Mouse (Mus musculus) ovary, postnatal 10 days (tissue): ENCODE results near the gene Cit.

Experiments used
- DNase-seq: peaks from one replicate; pipeline ENCODE4 v3.0.0; 2022; ENCODE audit warnings: low spot score

The Cit gene

DNA sequence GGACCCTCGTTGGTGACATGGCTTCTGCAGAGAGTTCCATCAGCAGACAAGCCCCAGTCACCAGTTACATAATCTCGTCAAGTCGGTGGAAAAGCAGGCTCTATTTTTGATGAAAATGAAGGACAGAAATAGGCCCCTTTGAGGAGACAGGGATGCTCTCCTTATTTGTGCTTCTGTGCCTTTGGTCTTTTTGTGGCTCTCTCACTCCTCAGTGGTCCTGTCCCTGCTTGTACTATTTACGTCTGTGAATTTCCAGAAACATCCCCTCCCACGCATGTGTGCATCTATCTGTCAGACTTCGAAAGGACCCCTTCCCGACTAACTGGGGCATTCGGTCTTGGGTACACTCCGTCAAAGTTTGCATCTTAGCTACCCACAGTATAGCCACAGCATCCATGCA, 116.7 kb downstream of the Cit start:
- no peak for DNase-seq

- no peak for DNase-seq
Measured at GRCm38 (mm10) chr5:115971236-115971635, 126.2 kb downstream of the Cit start.

- DNase-seq: no peak
Measured at GRCm38 (mm10) chr5:115975672-115976071, 130.6 kb downstream of the Cit start.

DNA sequence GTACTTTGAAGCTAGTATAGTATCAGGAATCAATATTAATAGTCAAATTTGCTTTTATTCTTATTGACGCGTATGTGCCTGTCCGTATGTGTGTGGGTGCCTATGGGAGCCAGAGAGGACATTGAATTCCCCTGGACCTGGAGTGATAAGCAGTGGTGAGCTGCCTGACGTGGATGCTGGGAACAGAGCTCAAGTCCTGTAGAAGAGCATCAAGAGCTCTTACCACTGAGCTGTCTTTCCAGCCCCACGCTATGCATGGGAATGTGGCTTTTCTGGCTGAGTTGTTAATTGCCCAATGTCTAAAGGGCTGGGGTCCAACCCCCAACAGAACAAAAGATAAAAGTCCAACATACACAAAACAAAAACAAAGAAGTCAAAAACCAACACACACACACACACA, 131.4 kb downstream of the Cit start:
- no peak for DNase-seq

GRCm38 (mm10) chr5:115977266-115977665, 132.2 kb downstream of the Cit start:
- no peak for DNase-seq

DNA sequence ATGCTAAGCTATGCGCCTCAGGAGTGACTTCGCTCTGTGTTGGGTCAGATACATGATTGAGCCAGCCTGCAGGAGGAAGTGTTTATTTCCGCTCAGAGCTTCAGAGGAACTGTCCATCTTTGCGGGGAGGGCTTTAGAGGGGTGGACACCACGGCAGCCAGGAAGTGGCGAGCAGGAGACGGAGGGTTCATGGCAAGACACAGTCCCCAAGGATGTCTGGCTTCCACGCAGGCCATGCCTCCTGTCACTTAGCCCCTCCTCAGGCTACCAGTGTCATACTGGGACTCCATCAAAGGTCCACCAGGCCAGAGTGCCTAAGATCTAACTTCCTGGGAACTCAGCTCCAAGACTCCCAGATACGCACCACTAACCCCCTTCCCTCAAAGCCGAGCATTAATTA, 132.7 kb downstream of the Cit start:
- no peak for DNase-seq

- DNase-seq: no peak
Measured at GRCm38 (mm10) chr5:115978255-115978654, 133.2 kb downstream of the Cit start.

GRCm38 (mm10) chr5:115979134-115979696, 134.1 kb downstream of the Cit start:
- DNase-seq: no peak

DNA sequence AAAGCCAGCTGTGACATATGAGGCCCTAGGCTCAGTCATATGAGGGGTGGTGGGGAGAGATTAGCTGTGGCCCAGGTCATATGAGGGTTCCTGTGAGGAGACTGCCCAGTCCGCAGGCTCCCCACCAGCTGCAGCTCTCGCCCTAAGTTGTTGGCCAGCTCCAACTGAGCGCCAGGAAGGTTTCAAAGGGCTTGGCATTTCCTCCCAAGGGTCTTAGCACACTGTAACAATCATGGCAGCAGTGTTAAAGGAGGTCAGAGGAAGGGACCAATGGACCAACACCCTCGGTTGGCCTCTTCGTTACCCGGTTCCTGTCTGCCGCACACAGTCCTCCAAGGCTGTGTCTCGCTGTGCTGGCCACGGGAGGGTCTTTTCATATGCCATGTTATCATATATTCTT, 135.5 kb downstream of the Cit start:
- no peak for DNase-seq

GRCm38 (mm10) chr5:115982671-115983373, 137.7 kb downstream of the Cit start:
- no peak for DNase-seq

- no peak for DNase-seq
Measured at GRCm38 (mm10) chr5:115984392-115984791, 139.3 kb downstream of the Cit start.

- no peak for DNase-seq
Measured at GRCm38 (mm10) chr5:115985101-115985500, 140.0 kb downstream of the Cit start.

DNA sequence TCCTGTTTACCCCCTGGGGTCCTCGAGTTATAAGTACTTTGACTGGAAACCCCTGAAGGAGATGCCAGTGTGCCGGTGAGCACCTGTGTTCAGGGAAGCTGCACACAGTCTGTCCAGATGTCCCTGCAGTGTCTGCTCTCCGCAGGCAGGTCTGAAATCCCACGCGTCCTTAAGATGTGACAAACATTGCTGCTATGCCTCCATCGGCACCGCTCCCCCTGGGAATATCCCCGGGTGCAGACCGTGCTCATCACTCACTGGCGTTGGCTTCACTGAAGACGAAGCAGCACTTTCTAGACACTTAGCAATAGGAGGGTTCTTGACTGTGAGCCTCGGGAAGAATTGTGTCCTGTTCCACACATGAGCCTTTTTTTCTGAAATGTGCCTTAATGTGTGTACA, 142.2 kb downstream of the Cit start:
- DNase-seq: no peak

GRCm38 (mm10) chr5:115991717-115992116, 146.6 kb downstream of the Cit start:
- no peak for DNase-seq

GRCm38 (mm10) chr5:115994101-115994500, 149.0 kb downstream of the Cit start:
- DNase-seq: no peak

- no peak for DNase-seq
Measured at GRCm38 (mm10) chr5:115997376-115997775, 152.3 kb downstream of the Cit start.

DNA sequence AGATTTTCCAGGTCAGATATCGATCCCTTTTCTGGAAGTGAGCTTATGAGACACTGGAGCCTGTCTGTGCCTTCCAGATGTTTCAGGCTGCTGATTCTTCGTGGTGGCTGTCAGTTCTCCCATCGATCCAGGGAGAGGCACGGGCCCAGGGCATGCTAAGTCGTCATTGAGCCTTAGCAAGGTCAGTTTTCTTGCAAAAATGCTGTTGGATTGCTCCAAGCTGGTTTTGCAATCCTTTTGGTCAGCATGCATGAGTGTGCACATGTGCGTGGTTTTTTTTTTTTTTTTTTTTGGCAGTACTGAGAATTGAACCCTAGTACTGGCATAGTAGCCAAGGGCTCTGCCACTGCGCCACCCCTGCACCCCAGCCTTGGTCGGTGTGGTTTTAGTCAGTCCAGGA, 158.1 kb downstream of the Cit start:
- DNase-seq: no peak

- DNase-seq: no peak
Measured at GRCm38 (mm10) chr5:116003825-116004224, 158.7 kb downstream of the Cit start.

DNA sequence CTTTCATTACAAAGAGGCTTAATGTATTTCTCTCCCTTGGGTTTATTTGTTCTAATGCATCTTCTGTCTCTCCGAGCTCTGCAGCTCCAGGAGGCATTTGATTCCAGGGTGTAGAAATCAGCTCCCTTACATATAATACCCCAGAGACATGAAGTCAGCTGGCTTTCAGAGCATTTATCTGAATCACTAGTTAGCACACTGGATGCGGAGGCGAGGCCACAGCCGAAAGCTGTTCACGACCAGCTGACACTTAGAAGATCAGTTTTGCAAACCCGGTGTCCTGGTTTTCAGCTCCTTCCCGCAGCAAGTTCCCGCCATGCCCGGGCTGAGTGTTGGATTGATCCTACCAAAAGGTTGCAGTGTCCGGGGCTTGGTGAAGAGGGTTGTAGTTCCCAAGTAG, 159.2 kb downstream of the Cit start:
- DNase-seq: no peak

- DNase-seq: no peak
Measured at GRCm38 (mm10) chr5:116006324-116007099, 161.4 kb downstream of the Cit start.

GRCm38 (mm10) chr5:116007723-116008122, 162.6 kb downstream of the Cit start:
- DNase-seq: no peak

DNA sequence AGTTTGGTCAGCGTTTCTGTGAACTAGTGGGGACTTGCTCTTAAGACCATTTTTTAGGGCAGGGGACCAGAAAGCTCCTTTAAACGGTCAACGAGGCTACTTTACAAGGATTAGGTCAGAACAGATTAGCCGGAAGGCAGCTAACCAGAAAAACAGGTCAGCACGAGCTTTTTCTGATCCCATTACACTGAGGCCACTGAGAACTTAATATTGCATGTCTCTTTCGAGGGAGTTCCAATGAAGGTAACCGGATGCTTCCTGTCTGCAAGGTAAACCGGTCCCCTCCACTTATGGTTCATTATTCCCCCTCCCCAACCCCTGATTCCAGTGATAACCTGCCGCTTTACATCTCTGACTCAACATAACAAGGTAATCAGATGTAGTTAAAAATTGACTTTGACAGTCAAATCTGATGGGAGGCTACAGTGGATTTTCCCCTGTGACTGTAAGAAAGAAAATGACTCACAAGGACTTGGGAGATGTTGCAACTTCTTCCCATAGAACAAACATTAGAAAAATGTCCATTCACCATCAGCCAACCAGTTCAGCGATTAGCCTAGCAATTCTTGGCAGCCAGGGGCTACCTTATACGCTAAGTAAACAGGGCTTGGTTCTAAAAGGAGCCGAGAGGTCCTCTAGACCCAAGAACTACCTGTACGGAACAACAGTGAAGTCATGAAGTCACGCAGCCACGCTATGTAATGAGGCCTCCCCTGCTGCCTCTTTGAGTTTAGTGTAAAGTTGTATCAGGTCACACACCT, 164.2 kb downstream of the Cit start:
- DNase-seq: no peak
